Mouse (Mus musculus) adrenal gland, postnatal 4 days (tissue): ENCODE results near the gene Zfhx3. TPM values are rescaled to one million over a fixed set of nuclear protein-coding genes. Genes with fewer than 3 reads are reported as not detected.

Experiments used
- DNase-seq, 2 experiments: peaks; one replicate each; pipeline ENCODE4 v3.0.0; 2021 to 2022; ENCODE audit warnings: low spot score in 2 of 2, mixed read lengths in 2 of 2
- total RNA-seq, 2 experiments: library from RNA; stranded (reverse); gene quantifications; 2 replicates each; pipeline ENCODE4 v1.2.3; 2021

The Zfhx3 gene
- total RNA-seq, 2 experiments from 2014 or later: 38.1 to 42.0 TPM

- peak in 1 of 2 experiments; percentile 2 for DNase-seq
Measured at GRCm38 (mm10) chr8:108962516-108962915, 1020.1 kb downstream of the Zfhx3 start.

GRCm38 (mm10) chr8:108963181-108963580, 1020.7 kb downstream of the Zfhx3 start:
- DNase-seq: peak in 1 of 2 experiments; percentile 0

- DNase-seq: peak in 1 of 2 experiments; percentile 0
Measured at GRCm38 (mm10) chr8:108966041-108966440, 1023.6 kb downstream of the Zfhx3 start.

GRCm38 (mm10) chr8:108973639-108974325, 1031.3 kb downstream of the Zfhx3 start:
- DNase-seq: no peak

- DNase-seq: no peak
Measured at GRCm38 (mm10) chr8:108977693-108978361, 1035.4 kb downstream of the Zfhx3 start.

- DNase-seq: no peak
Measured at GRCm38 (mm10) chr8:108978362-108978750, 1035.9 kb downstream of the Zfhx3 start.

GRCm38 (mm10) chr8:108984904-108985303, 1042.5 kb downstream of the Zfhx3 start:
- no peak for DNase-seq

- DNase-seq: no peak
Measured at GRCm38 (mm10) chr8:108989841-108990240, 1047.4 kb downstream of the Zfhx3 start.

GRCm38 (mm10) chr8:108990537-108990936, 1048.1 kb downstream of the Zfhx3 start:
- no peak for DNase-seq

- DNase-seq: no peak
Measured at GRCm38 (mm10) chr8:108991395-108991794, 1049.0 kb downstream of the Zfhx3 start.

GRCm38 (mm10) chr8:108993718-108994117, 1051.3 kb downstream of the Zfhx3 start:
- DNase-seq: no peak

- no peak for DNase-seq
Measured at GRCm38 (mm10) chr8:108994187-108994586, 1051.7 kb downstream of the Zfhx3 start.

- DNase-seq: no peak
Measured at GRCm38 (mm10) chr8:108994880-108995279, 1052.4 kb downstream of the Zfhx3 start.

GRCm38 (mm10) chr8:108997334-108997733, 1054.9 kb downstream of the Zfhx3 start:
- DNase-seq: no peak

- no peak for DNase-seq
Measured at GRCm38 (mm10) chr8:108999297-109000249, 1057.1 kb downstream of the Zfhx3 start.

GRCm38 (mm10) chr8:109001031-109001430, 1058.6 kb downstream of the Zfhx3 start:
- no peak for DNase-seq

GRCm38 (mm10) chr8:109001923-109002322, 1059.5 kb downstream of the Zfhx3 start:
- DNase-seq: no peak

- no peak for DNase-seq
Measured at GRCm38 (mm10) chr8:109006986-109007385, 1064.5 kb downstream of the Zfhx3 start.
